Mouse (Mus musculus) stomach, postnatal 0 days (tissue): ENCODE results near the gene Rsu1.

Source experiments
- CTCF ChIP-seq: IDR thresholded peaks from 2 replicates; pipeline ENCODE4 v1.5.1; 2016; ENCODE audit warnings: antibody characterized with exemption, low read depth, mild to moderate bottlenecking, moderate library complexity
- EP300 ChIP-seq: optimal IDR thresholded peaks from 2 replicates; pipeline ENCODE3; 2016; ENCODE audit warnings: antibody characterized with exemption

DNA sequence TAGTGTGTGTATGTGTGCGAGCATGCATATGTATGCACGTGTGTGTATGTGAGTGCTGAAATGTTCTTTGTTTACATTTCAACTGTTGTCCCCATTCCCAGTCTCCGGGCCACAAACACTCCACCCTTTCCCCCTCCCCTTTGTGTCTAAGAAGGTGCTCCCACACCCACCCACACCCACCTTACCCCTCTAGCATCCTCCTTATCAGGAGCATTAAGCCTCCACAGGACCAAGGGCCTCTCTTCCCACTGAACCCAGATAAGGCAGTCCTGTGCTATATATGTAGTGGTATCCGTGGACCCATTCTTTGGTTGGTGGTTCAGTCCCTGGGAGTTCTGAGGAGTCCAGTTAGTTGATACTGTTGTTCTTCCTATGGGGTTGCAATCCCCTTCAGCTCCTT is 226.7 kb downstream of the Rsu1 start:
- TF ChIP-seq CTCF (no peak), EP300 (no peak)
